Mouse (Mus musculus): ENCODE results near the gene Tbc1d10b. TPM values are rescaled to one million over a fixed set of nuclear protein-coding genes. Genes with fewer than 3 reads are reported as not detected.
"Not testable (repeated sequence)": the region's sequence is repeated elsewhere in the genome, so short reads cannot be mapped to it uniquely, and the experiment has no call there.

Gene Tbc1d10b
- polyA plus RNA-seq, 1 experiment from 2014 or later, result 27.0 TPM

GRCm38 (mm10) chr7:127181724-127182123, 26.5 kb downstream of the Tbc1d10b start:
- not testable (repeated sequence) for H3K9ac ChIP-seq (ENCODE audit: low read depth, low read length); H3K4me1 ChIP-seq (ENCODE audit: control insufficient read depth, insufficient read depth, low read depth, low read length); H3K27me3 ChIP-seq (replicated peaks; ENCODE audit: control insufficient read depth, insufficient read depth, low read length); H3K4me3 ChIP-seq (ENCODE audit: low read length); H3K9me3 ChIP-seq (ENCODE audit: control insufficient read depth, low read length); ATAC-seq; H3K36me3 ChIP-seq (ENCODE audit: control insufficient read depth, insufficient read depth, low read length); H3K4me2 ChIP-seq (ENCODE audit: low read length); H3K27ac ChIP-seq (ENCODE audit: low read depth, low read length)
- WGBS, result 44% methylated on average over 3 of the region's 3 CpGs

GRCm38 (mm10) chr7:127180783-127181182, 27.5 kb downstream of the Tbc1d10b start:
- no peak overlapping the region for H3K9ac ChIP-seq (ENCODE audit: low read depth, low read length)
- no peak for ATAC-seq
- no peak overlapping the region for H3K4me2 ChIP-seq (ENCODE audit: low read length)
- H3K4me1 ChIP-seq (ENCODE audit: control insufficient read depth, insufficient read depth, low read depth, low read length), result no peaks in the 10 kb centered on the region
- no peaks in the 10 kb centered on the region for H3K36me3 ChIP-seq (ENCODE audit: control insufficient read depth, insufficient read depth, low read length)
- no peaks in the 10 kb centered on the region for H3K27me3 ChIP-seq (replicated peaks; ENCODE audit: control insufficient read depth, insufficient read depth, low read length)
- H3K27ac ChIP-seq (ENCODE audit: low read depth, low read length), result no peak overlapping the region
- H3K9me3 ChIP-seq (ENCODE audit: control insufficient read depth, low read length), result no peaks in the 10 kb centered on the region
- 81% methylated on average over 2 of the region's 2 CpGs for WGBS
- H3K4me3 ChIP-seq (ENCODE audit: low read length), result no peak overlapping the region

- no peak for ATAC-seq
- no peaks in the 10 kb centered on the region for H3K27me3 ChIP-seq (replicated peaks; ENCODE audit: control insufficient read depth, insufficient read depth, low read length)
- H3K4me1 ChIP-seq (ENCODE audit: control insufficient read depth, insufficient read depth, low read depth, low read length), result no peaks in the 10 kb centered on the region
- no peak overlapping the region for H3K27ac ChIP-seq (ENCODE audit: low read depth, low read length)
- no peak overlapping the region for H3K4me3 ChIP-seq (ENCODE audit: low read length)
- no peak overlapping the region for H3K9ac ChIP-seq (ENCODE audit: low read depth, low read length)
- no peaks in the 10 kb centered on the region for H3K9me3 ChIP-seq (ENCODE audit: control insufficient read depth, low read length)
- no peak overlapping the region for H3K4me2 ChIP-seq (ENCODE audit: low read length)
- WGBS, result 81% methylated on average over 4 of the region's 4 CpGs
- no peaks in the 10 kb centered on the region for H3K36me3 ChIP-seq (ENCODE audit: control insufficient read depth, insufficient read depth, low read length)
Measured at GRCm38 (mm10) chr7:127176937-127177336, 31.3 kb downstream of the Tbc1d10b start.

- no peak overlapping the region for H3K4me3 ChIP-seq (ENCODE audit: low read length)
- no peaks in the 10 kb centered on the region for H3K36me3 ChIP-seq (ENCODE audit: control insufficient read depth, insufficient read depth, low read length)
- 95% methylated on average over 5 of the region's 5 CpGs for WGBS
- H3K9ac ChIP-seq (ENCODE audit: low read depth, low read length), result no peak overlapping the region
- no peaks in the 10 kb centered on the region for H3K27me3 ChIP-seq (replicated peaks; ENCODE audit: control insufficient read depth, insufficient read depth, low read length)
- no peaks in the 10 kb centered on the region for H3K4me1 ChIP-seq (ENCODE audit: control insufficient read depth, insufficient read depth, low read depth, low read length)
- no peak overlapping the region for H3K27ac ChIP-seq (ENCODE audit: low read depth, low read length)
- no peak overlapping the region for H3K4me2 ChIP-seq (ENCODE audit: low read length)
- H3K9me3 ChIP-seq (ENCODE audit: control insufficient read depth, low read length), result no peaks in the 10 kb centered on the region
- no peak for ATAC-seq
Measured at GRCm38 (mm10) chr7:127166501-127166900, 41.8 kb downstream of the Tbc1d10b start.

GRCm38 (mm10) chr7:127165607-127166493, 42.4 kb downstream of the Tbc1d10b start:
- H3K9ac ChIP-seq (ENCODE audit: low read depth, low read length), result no peak overlapping the region

GRCm38 (mm10) chr7:127164002-127164401, 44.3 kb downstream of the Tbc1d10b start:
- ATAC-seq, result no peak
- Histone ChIP-seq H3K27ac (ENCODE audit: low read depth, low read length) (no peak overlapping the region), H3K4me3 (ENCODE audit: low read length) (no peak overlapping the region), H3K4me2 (ENCODE audit: low read length) (no peak overlapping the region), H3K36me3 (ENCODE audit: control insufficient read depth, insufficient read depth, low read length) (no peaks in the 10 kb centered on the region), H3K4me1 (ENCODE audit: control insufficient read depth, insufficient read depth, low read depth, low read length) (no peaks in the 10 kb centered on the region), H3K9me3 (ENCODE audit: control insufficient read depth, low read length) (no peaks in the 10 kb centered on the region), H3K27me3 (replicated peaks; ENCODE audit: control insufficient read depth, insufficient read depth, low read length) (no peaks in the 10 kb centered on the region), H3K9ac (ENCODE audit: low read depth, low read length) (no peak overlapping the region)
- 82% methylated on average over 4 of the region's 4 CpGs for WGBS

More at GRCm38 (mm10) chr7:127165607-127166493, 42.4 kb downstream of the Tbc1d10b start:
- no peaks in the 10 kb centered on the region for H3K4me1 ChIP-seq (ENCODE audit: control insufficient read depth, insufficient read depth, low read depth, low read length)
- H3K4me3 ChIP-seq (ENCODE audit: low read length), result no peak overlapping the region
- H3K27me3 ChIP-seq (replicated peaks; ENCODE audit: control insufficient read depth, insufficient read depth, low read length), result no peaks in the 10 kb centered on the region
- no peak overlapping the region for H3K4me2 ChIP-seq (ENCODE audit: low read length)
- no peaks in the 10 kb centered on the region for H3K9me3 ChIP-seq (ENCODE audit: control insufficient read depth, low read length)
- H3K27ac ChIP-seq (ENCODE audit: low read depth, low read length), result no peak overlapping the region
- H3K36me3 ChIP-seq (ENCODE audit: control insufficient read depth, insufficient read depth, low read length), result no peaks in the 10 kb centered on the region
- WGBS, result 87% methylated on average over 12 of the region's 12 CpGs
- ATAC-seq, result no peak

- Histone ChIP-seq H3K9me3 (ENCODE audit: control insufficient read depth, low read length) (no peaks in the 10 kb centered on the region), H3K4me3 (ENCODE audit: low read length) (no peak overlapping the region), H3K4me2 (ENCODE audit: low read length) (no peak overlapping the region), H3K27me3 (replicated peaks; ENCODE audit: control insufficient read depth, insufficient read depth, low read length) (no peaks in the 10 kb centered on the region), H3K9ac (ENCODE audit: low read depth, low read length) (no peak overlapping the region), H3K4me1 (ENCODE audit: control insufficient read depth, insufficient read depth, low read depth, low read length) (no peaks in the 10 kb centered on the region), H3K36me3 (ENCODE audit: control insufficient read depth, insufficient read depth, low read length) (no peaks in the 10 kb centered on the region), H3K27ac (ENCODE audit: low read depth, low read length) (no peak overlapping the region)
- ATAC-seq, result no peak
- 86% methylated on average over 5 of the region's 5 CpGs for WGBS
Measured at GRCm38 (mm10) chr7:127162546-127162945, 45.7 kb downstream of the Tbc1d10b start.

GRCm38 (mm10) chr7:127157548-127157947, 50.7 kb downstream of the Tbc1d10b start:
- H3K4me1 ChIP-seq (ENCODE audit: control insufficient read depth, insufficient read depth, low read depth, low read length), result no peaks in the 10 kb centered on the region
- ATAC-seq, result no peak
- H3K27ac ChIP-seq (ENCODE audit: low read depth, low read length), result no peak overlapping the region
- 93% methylated on average over 4 of the region's 4 CpGs for WGBS
- no peak overlapping the region for H3K4me2 ChIP-seq (ENCODE audit: low read length)
- H3K36me3 ChIP-seq (ENCODE audit: control insufficient read depth, insufficient read depth, low read length), result no peaks in the 10 kb centered on the region
- H3K27me3 ChIP-seq (replicated peaks; ENCODE audit: control insufficient read depth, insufficient read depth, low read length), result no peaks in the 10 kb centered on the region
- H3K9me3 ChIP-seq (ENCODE audit: control insufficient read depth, low read length), result no peaks in the 10 kb centered on the region
- H3K9ac ChIP-seq (ENCODE audit: low read depth, low read length), result no peak overlapping the region
- no peak overlapping the region for H3K4me3 ChIP-seq (ENCODE audit: low read length)

GRCm38 (mm10) chr7:127153477-127153876, 54.8 kb downstream of the Tbc1d10b start:
- Histone ChIP-seq H3K36me3 (ENCODE audit: control insufficient read depth, insufficient read depth, low read length) (no peaks in the 10 kb centered on the region), H3K9ac (ENCODE audit: low read depth, low read length) (no peak overlapping the region), H3K4me1 (ENCODE audit: control insufficient read depth, insufficient read depth, low read depth, low read length) (no peaks in the 10 kb centered on the region), H3K27me3 (replicated peaks; ENCODE audit: control insufficient read depth, insufficient read depth, low read length) (no peaks in the 10 kb centered on the region), H3K4me3 (ENCODE audit: low read length) (no peak overlapping the region), H3K27ac (ENCODE audit: low read depth, low read length) (no peak overlapping the region), H3K9me3 (ENCODE audit: control insufficient read depth, low read length) (no peaks in the 10 kb centered on the region), H3K4me2 (ENCODE audit: low read length) (no peak overlapping the region)
- no peak for ATAC-seq
- 82% methylated on average over 3 of the region's 3 CpGs for WGBS
